In genomic region chr7:73183761-73184160, GRCm38 (mm10) we compare ENCODE assay signal across 9 mouse cellular contexts.
DNase-seq lines count a peak whose midpoint lies in the region; ATAC-seq and TF ChIP-seq lines count a peak whose summit lies in the region.
"Had no signal": no experiment of that assay in that cellular context is flagged by ENCODE, and none has a peak within 500 bp of the region (broad histone marks: within the 10 kb centered on the region; RNA-seq: fewer than 3 reads in every experiment).

No protein-coding gene starts in this region.

- H3K36me3 ChIP-seq in forebrain, embryonic 13.5 days (ENCODE audit: poor library complexity, severe bottlenecking): no peaks in the 10 kb centered on the region
- H3K36me3 ChIP-seq in hindbrain, embryonic 10.5 days: no peaks in the 10 kb centered on the region
- H3K36me3 ChIP-seq in neural tube, embryonic 15.5 days: no peaks in the 10 kb centered on the region
- H3K36me3 ChIP-seq: lung, embryonic 15.5 days had no signal

- H3K4me3 ChIP-seq in forebrain, embryonic 13.5 days: no peak overlapping the region
- H3K4me3 ChIP-seq in hindbrain, embryonic 10.5 days: no peak overlapping the region
- no peak overlapping the region for H3K4me3 ChIP-seq in neural tube, embryonic 15.5 days (replicated peaks)
- no peak overlapping the region for H3K4me3 ChIP-seq in cerebellum, adult 2 months (replicated peaks; ENCODE audit: insufficient read depth, low read depth, low read length)
- H3K4me3 ChIP-seq: lung, embryonic 15.5 days had no signal

- peak; percentile 5 for DNase-seq in lung, postnatal 14 days
- DNase-seq in lung, postnatal 25 days (ENCODE audit: low spot score): no peak
- peak; percentile 8 for DNase-seq in hindbrain, embryonic 10.5 days (ENCODE audit: low spot score)
- no peak for DNase-seq in cerebellum, postnatal 14 days
- no peak for DNase-seq in thymus, postnatal 10 days (ENCODE audit: low spot score in 2 of 2)
- no peak for DNase-seq in cerebellum, adult 2 months

- peaks cover 10% of the 10 kb centered on the region; the same call in 1 of the 2 replicates for H3K9me3 ChIP-seq in forebrain, embryonic 13.5 days (replicated peaks)
- H3K9me3 ChIP-seq in hindbrain, embryonic 10.5 days: peaks cover 7% of the 10 kb centered on the region
- no peaks in the 10 kb centered on the region for H3K9me3 ChIP-seq in neural tube, embryonic 15.5 days (replicated peaks)
- H3K9me3 ChIP-seq: lung, embryonic 15.5 days had no signal

- no peak overlapping the region for H3K9ac ChIP-seq in forebrain, embryonic 13.5 days
- no peak overlapping the region for H3K9ac ChIP-seq in neural tube, embryonic 15.5 days (replicated peaks)
- H3K9ac ChIP-seq: lung, embryonic 15.5 days had no signal

- no peak overlapping the region for H3K4me2 ChIP-seq in forebrain, embryonic 13.5 days
- no peak overlapping the region for H3K4me2 ChIP-seq in neural tube, embryonic 15.5 days
- H3K4me2 ChIP-seq: lung, embryonic 15.5 days had no signal

- H3K4me1 ChIP-seq in forebrain, embryonic 13.5 days: peaks cover 31% of the 10 kb centered on the region
- peaks cover 51% of the 10 kb centered on the region for H3K4me1 ChIP-seq in hindbrain, embryonic 10.5 days (replicated peaks)
- H3K4me1 ChIP-seq in neural tube, embryonic 15.5 days: peaks cover 12% of the 10 kb centered on the region; the same call in 1 of the 2 replicates
- H3K4me1 ChIP-seq in cerebellum, adult 2 months (ENCODE audit: control insufficient read depth, insufficient read depth, low read length): no peaks in the 10 kb centered on the region
- H3K4me1 ChIP-seq: lung, embryonic 15.5 days had no signal

- peak overlapping the region; percentile 73 for H3K27ac ChIP-seq in forebrain, embryonic 13.5 days
- H3K27ac ChIP-seq in hindbrain, embryonic 10.5 days: peak overlapping the region; percentile 90
- H3K27ac ChIP-seq in neural tube, embryonic 15.5 days (replicated peaks): peak overlapping the region; percentile 77
- no peak overlapping the region for H3K27ac ChIP-seq in cerebellum, adult 2 months (ENCODE audit: insufficient read depth, low read length)
- H3K27ac ChIP-seq: lung, embryonic 15.5 days had no signal

- WGBS in forebrain, embryonic 13.5 days: 77% methylated on average over 8 of the region's 8 CpGs
- 74% methylated on average over 8 of the region's 8 CpGs for WGBS in hindbrain, embryonic 10.5 days
- 79% methylated on average over 8 of the region's 8 CpGs for WGBS in neural tube, embryonic 15.5 days
- 72% methylated on average over 8 of the region's 8 CpGs for WGBS in cerebellum, adult 2 months

- no peak for TF ChIP-seq CTCF in cerebellum, adult 2 months (IDR thresholded peaks at IDR 0.05; ENCODE audit: borderline replicate concordance, insufficient read depth, low read depth, low read length)

- ATAC-seq in forebrain, embryonic 13.5 days: no peak
- ATAC-seq in neural tube, embryonic 15.5 days (ENCODE audit: low FRiP score): no peak

- H3K27me3 ChIP-seq in forebrain, embryonic 13.5 days: no peaks in the 10 kb centered on the region
- H3K27me3 ChIP-seq in hindbrain, embryonic 10.5 days (ENCODE audit: insufficient read depth, poor library complexity, severe bottlenecking): no peaks in the 10 kb centered on the region
- no peaks in the 10 kb centered on the region for H3K27me3 ChIP-seq in neural tube, embryonic 15.5 days (replicated peaks)
- H3K27me3 ChIP-seq in cerebellum, adult 2 months (ENCODE audit: control insufficient read depth, insufficient read depth, low read length): no peaks in the 10 kb centered on the region
- H3K27me3 ChIP-seq: lung, embryonic 15.5 days had no signal

- TF ChIP-seq POLR2A in cerebellum, adult 2 months (IDR thresholded peaks at IDR 0.05; ENCODE audit: borderline replicate concordance, insufficient read depth, low read length): no peak

Comparison
In these comparisons a context has a peak if more than half of its experiments do, and no peak if none do; other contexts are left out.
1. DNase-seq: peak in lung, postnatal 14 days (single experiment) and hindbrain, embryonic 10.5 days (single experiment); none in lung, postnatal 25 days (single experiment), cerebellum, postnatal 14 days (0 of 2), thymus, postnatal 10 days (0 of 2) and cerebellum, adult 2 months (0 of 2).